Mouse (Mus musculus): ENCODE results near the gene Epb42.
"Not testable (repeated sequence)": the region's sequence is repeated elsewhere in the genome, so short reads cannot be mapped to it uniquely, and the experiment has no call there.

The Epb42 gene

GRCm38 (mm10) chr2:121007925-121008663, 28.8 kb downstream of the Epb42 start, which contains the start of gene Ccndbp1:
Gene Ccndbp1 (plus strand): TSS chr2:121008403.
- peak; percentile 35 for DNase-seq (ENCODE audit: extremely low spot score, low read depth, low spot score)

DNA sequence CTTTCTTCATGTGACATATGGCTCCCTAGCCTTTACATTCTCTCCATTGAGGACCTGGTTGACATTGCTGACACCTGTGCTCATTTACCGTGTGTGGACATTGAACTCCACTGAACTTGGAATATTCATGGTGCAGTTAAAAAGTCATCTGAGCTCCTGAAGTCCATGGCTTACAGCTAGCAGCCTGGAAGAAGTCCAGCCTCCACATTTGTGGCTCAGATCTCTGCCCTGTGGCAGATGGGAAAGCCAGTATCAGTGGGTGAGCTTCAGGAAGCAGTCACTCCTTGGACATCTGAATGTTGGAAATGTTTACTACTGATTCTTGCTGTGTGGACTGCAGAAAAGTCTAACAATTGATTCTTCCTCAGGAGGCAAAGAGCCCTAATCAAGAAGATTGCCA, 29.9 kb downstream of the Epb42 start:
- no peak for DNase-seq (ENCODE audit: extremely low spot score, low read depth, low spot score)

- no peak for DNase-seq (ENCODE audit: extremely low spot score, low read depth, low spot score)
Observed at GRCm38 (mm10) chr2:121004018-121004811, 32.7 kb downstream of the Epb42 start.

DNA sequence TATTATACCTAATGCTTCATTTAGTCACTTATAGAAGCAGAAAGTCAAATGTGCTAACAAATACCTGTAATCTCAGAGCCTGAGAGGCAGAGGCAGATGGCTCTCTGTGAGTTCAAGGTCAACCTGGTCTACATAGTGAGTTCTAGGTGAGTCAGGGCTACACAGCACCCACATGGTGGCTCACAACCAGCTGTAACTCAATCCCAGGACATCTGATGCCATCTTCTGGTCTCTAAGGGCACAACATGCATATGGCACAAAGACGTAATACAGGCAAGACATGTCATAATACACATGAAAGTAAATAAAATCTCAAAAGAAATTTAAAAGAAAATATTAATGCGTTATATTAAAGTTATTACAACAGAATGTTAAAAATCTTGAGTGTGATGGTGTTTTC, 33.3 kb downstream of the Epb42 start:
- no peak for DNase-seq (ENCODE audit: extremely low spot score, low read depth, low spot score)

GRCm38 (mm10) chr2:120998863-120999262, 38.0 kb downstream of the Epb42 start:
- DNase-seq (ENCODE audit: extremely low spot score, low read depth, low spot score), result no peak

GRCm38 (mm10) chr2:120996607-120997006, 40.3 kb downstream of the Epb42 start:
- DNase-seq (ENCODE audit: extremely low spot score, low read depth, low spot score), result not testable (repeated sequence)

GRCm38 (mm10) chr2:120991196-120991595, 45.7 kb downstream of the Epb42 start:
- DNase-seq (ENCODE audit: extremely low spot score, low read depth, low spot score), result no peak

DNA sequence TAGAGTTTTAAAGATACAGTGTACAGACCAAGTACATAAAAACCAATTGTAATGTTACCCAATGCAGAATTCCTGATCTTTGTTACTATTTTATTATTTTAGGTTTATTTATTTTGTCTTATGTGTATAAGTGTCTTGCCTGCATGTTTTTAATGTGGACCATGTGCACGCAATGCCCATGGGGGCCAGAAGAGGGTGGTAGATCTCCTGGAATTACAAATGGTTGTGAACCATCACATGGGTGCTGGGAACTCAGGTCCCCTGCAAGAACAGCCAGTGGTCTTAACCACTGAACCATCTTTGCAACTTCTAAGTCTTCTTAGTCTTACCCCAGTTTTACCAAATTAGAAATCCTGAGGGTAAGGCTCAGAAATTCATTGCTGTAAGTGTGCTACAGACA, 51.6 kb downstream of the Epb42 start:
- no peak for DNase-seq (ENCODE audit: extremely low spot score, low read depth, low spot score)

DNA sequence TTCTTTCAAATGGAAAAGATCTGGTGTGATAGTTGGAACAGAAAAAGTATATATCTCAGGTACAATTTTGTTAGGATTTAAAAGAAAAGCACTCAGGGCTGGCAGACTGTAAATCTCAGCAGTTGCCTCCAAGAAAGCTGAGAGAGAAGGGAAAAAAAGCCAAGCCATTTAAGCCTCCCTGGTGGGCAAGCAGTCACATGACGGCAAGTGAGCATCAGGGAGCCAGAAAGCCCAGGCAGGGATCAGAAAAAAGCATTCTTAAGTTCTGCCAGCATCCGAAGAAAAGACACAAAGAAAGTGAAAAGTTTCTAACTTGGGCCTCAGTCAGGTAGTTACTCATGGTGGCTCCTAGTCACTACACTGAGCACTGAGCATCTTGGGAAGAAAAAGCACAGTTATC, 53.3 kb downstream of the Epb42 start:
- no peak for DNase-seq (ENCODE audit: extremely low spot score, low read depth, low spot score)

- DNase-seq (ENCODE audit: extremely low spot score, low read depth, low spot score), result no peak
Observed at GRCm38 (mm10) chr2:120980861-120981260, 56.0 kb downstream of the Epb42 start.

GRCm38 (mm10) chr2:120979819-120980218, 57.1 kb downstream of the Epb42 start:
- DNase-seq (ENCODE audit: extremely low spot score, low read depth, low spot score), result no peak

DNA sequence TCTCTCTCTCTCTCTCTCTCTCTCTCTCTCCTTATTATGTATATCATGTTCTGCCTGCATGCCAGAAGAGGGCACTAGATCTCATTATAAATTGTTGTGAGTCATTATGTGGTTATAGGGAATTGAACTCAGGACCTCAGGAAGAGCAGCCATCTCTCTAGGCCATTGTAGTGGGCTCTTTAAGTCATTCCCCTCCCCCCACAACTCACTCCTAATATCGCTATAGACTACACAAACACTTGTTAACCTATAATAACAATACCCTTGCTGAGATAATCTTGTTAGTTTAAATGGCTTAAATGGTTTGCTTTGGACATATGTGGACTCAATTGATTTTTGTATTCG, 58.2 kb downstream of the Epb42 start:
- no peak for DNase-seq (ENCODE audit: extremely low spot score, low read depth, low spot score)

GRCm38 (mm10) chr2:120977926-120978692, 58.8 kb downstream of the Epb42 start:
- no peak for DNase-seq (ENCODE audit: extremely low spot score, low read depth, low spot score)

DNA sequence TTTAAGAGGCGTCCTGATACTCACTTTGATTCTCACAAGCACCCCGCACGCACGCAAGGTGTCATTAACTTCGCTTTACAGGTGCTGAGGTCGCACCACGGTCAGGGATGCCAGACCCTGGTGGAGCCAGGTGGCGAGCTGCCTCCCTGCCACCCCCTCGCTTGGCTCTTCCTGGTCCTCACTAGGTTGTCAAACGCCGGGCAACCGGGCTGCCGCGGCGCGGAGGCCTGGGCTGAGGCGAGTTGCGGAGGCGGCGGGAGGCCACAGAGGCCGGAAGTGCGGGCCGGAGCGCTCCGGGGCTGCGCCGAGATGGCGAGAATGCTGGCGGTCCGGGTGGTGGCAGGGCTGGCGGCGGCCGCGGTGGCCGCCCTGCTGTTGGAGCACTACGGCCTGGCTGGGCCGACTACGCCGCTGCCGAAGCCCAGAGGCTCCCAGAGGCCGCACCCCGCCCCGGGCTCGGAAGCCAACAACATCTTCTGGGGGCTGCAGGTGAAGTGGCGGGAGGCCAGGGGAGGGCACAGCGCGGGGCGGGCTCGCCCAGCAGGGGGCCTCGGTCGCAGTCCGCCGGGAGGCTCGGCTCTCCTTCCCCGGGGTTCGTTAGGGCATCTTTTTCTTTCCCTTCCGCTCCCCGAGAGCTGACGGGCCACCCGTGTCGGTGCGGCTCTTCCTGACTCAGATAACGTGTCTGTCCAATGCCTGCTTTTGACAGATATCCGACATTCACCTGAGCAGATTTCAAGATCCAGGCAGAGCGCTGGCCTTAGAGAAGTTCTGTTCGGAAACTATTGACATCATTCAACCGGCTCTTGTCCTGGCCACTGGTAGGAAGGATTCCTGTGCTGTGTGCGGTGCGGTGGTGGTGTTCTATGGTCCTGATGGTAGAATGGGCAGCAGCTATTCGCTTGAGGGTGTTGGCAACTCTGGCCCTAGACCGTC, 59.6 kb downstream of the Epb42 start, which contains the start of gene Tmem62:
Tmem62 (plus strand) TSS at position 28 of the 936 bp plus-strand sequence.
- no peak for DNase-seq (ENCODE audit: extremely low spot score, low read depth, low spot score)

DNA sequence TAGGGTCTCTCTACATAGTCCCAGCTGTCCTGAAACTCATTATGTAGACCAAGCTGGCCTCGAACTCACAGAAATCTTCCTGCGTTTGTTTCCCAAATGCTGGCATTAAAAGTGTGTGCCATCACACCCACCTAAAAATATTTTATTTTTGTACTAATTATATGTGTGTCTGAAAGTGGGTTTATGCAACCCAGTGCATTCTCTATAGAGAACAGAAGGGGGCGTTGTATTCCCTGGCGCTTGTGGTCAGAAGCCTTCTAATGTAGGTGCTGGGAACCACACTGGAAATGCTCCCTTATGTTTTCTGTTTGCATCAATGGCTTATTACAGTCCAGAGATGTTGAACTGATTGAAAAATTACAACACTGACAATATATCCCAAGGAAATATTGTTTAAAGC, 60.6 kb downstream of the Epb42 start:
- no peak for DNase-seq (ENCODE audit: extremely low spot score, low read depth, low spot score)

DNA sequence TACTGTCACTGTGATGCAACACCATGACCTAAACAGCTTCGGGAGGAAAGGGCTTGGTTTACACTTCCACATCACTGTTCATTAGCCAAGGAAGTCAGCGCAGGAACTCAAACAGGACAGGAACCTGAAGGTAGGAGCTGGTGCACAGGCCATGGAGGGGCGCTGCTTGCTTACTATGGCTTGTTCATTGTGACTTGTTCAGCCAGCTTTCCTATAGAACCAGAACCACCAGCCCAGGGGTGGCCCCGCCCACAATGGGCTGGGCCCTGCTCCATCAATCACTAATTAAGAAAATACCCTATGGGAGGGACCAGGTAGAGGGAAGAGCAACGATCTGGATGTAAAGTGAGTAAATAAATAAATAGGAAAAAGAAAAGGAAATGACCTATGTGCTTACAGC, 63.9 kb downstream of the Epb42 start:
- no peak for DNase-seq (ENCODE audit: extremely low spot score, low read depth, low spot score)

GRCm38 (mm10) chr2:120972257-120972656, 64.6 kb downstream of the Epb42 start:
- DNase-seq (ENCODE audit: extremely low spot score, low read depth, low spot score), result not testable (repeated sequence)

- DNase-seq (ENCODE audit: extremely low spot score, low read depth, low spot score), result no peak
Observed at GRCm38 (mm10) chr2:120971766-120972165, 65.1 kb downstream of the Epb42 start.

DNA sequence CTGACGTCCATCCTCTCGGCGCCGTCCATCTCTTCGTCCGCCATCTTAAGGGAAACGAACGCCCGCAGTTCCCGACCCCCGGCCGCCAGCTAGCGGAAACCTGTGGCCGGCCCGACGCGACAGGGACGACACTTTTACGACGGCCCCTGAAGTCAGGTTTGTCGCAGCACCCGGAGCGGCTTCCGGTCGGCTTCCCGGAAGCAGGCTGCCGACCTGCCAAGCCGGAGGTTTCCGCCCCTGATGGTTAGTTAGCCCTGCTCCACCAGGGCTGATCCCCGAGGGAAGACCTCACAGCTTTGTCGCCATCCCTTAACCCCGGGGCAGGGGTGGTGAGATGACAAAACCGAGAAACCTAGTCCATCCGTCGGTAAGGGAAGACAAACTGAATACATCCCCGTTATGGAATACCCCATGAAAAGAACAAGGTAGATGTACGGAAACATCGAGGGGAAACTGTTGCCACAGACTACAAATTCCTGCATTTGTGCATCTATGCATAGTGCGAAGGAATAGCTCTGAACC, 66.3 kb downstream of the Epb42 start, which contains the start of gene Ubr1:
Ubr1 (minus strand) TSS at position 157 of the 522 bp plus-strand sequence.
- DNase-seq (ENCODE audit: extremely low spot score, low read depth, low spot score), result peak; percentile 26

DNA sequence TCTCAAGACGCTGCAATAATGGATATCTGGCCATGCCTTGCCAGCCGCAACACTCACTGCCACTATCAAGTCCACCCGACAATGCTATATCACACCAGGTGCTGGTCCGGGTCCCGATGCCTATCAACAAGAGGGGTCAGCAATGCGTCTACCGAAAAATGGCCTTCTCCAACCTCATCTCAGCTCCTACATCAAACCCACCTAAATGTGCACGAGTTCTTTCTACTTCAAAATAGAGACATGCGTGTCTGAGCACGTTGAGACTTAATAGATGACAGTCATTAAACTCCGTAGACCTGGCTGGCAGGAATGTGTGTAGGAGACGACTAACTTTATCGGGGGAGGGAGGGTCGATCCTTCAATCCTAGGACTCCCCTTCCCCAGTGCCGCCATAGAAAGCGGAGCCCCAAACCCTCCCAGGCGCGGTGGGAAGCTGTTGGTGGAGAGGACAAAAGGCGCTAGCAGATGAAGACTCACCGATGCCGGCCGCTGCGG, 66.8 kb downstream of the Epb42 start:
- DNase-seq (ENCODE audit: extremely low spot score, low read depth, low spot score), result peak; percentile 31

All from hindlimb bud, embryonic 11.5 days (tissue).